Mouse (Mus musculus): ENCODE measurements around the gene Ccer2. TPM values are rescaled to one million over a fixed set of nuclear protein-coding genes. Genes with fewer than 3 reads are reported as not detected.

The Ccer2 gene
- polyA plus RNA-seq, 1 experiment from 2014 or later: 0.22 TPM

DNA sequence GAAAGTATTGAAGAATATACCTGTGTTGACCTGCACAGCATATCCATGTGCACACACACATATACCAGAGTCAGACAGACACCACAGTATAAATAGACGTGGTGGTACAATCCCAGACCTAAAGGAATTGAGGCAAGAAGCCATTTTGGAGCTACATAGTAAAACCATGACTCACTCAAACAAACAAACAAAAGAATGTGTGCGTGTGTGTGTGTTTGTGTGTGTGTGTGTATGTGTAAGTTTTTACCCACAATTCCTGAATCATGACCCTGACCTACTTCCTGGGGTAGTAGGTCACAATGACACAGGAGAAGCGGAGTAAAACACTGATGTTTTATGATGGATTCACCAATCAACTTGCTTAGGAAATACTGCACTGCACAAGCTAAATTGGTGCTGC lies 45.5 kb downstream of the Ccer2 start:
- no peaks in the 10 kb centered on the region for H3K9me3 ChIP-seq (ENCODE audit: control insufficient read depth, low read length)
- ATAC-seq (ENCODE audit: low FRiP score, low TSS enrichment) (no peak), DNase-seq (no peak)
- H3K4me2 ChIP-seq (ENCODE audit: low read length): no peak overlapping the region
- no peak overlapping the region for H3K4me3 ChIP-seq (replicated peaks; ENCODE audit: low read depth, low read length)
- H3K36me3 ChIP-seq (ENCODE audit: control insufficient read depth, insufficient read depth, low read length): no peaks in the 10 kb centered on the region
- H3K27ac ChIP-seq (replicated peaks; ENCODE audit: low read depth, low read length): no peak overlapping the region
- H3K4me1 ChIP-seq (ENCODE audit: control insufficient read depth, insufficient read depth, low read length): no peaks in the 10 kb centered on the region
- H3K27me3 ChIP-seq (ENCODE audit: control insufficient read depth, insufficient read depth, low read length): no peaks in the 10 kb centered on the region
- WGBS: 90% methylated on average over 3 of the region's 3 CpGs
- H3K9ac ChIP-seq (replicated peaks; ENCODE audit: low read length): no peak overlapping the region

- Histone ChIP-seq H3K9me3 (ENCODE audit: control insufficient read depth, low read length) (no peaks in the 10 kb centered on the region), H3K36me3 (ENCODE audit: control insufficient read depth, insufficient read depth, low read length) (no peaks in the 10 kb centered on the region), H3K27me3 (ENCODE audit: control insufficient read depth, insufficient read depth, low read length) (no peaks in the 10 kb centered on the region), H3K9ac (replicated peaks; ENCODE audit: low read length) (no peak overlapping the region; the same call in 1 of the 2 replicates), H3K4me2 (ENCODE audit: low read length) (no peak overlapping the region), H3K27ac (replicated peaks; ENCODE audit: low read depth, low read length) (0 out of 2 replicates have a peak overlapping the region, but pooled peaks have one; percentile 32), H3K4me1 (ENCODE audit: control insufficient read depth, insufficient read depth, low read length) (no peaks in the 10 kb centered on the region), H3K4me3 (replicated peaks; ENCODE audit: low read depth, low read length) (no peak overlapping the region)
- 29% methylated on average over 10 of the region's 10 CpGs for WGBS
- DNase-seq (no peak), ATAC-seq (ENCODE audit: low FRiP score, low TSS enrichment) (no peak)
These were observed 46.1 kb downstream of the Ccer2 start for GRCm38 (mm10) chr7:28801901-28802670.

DNA sequence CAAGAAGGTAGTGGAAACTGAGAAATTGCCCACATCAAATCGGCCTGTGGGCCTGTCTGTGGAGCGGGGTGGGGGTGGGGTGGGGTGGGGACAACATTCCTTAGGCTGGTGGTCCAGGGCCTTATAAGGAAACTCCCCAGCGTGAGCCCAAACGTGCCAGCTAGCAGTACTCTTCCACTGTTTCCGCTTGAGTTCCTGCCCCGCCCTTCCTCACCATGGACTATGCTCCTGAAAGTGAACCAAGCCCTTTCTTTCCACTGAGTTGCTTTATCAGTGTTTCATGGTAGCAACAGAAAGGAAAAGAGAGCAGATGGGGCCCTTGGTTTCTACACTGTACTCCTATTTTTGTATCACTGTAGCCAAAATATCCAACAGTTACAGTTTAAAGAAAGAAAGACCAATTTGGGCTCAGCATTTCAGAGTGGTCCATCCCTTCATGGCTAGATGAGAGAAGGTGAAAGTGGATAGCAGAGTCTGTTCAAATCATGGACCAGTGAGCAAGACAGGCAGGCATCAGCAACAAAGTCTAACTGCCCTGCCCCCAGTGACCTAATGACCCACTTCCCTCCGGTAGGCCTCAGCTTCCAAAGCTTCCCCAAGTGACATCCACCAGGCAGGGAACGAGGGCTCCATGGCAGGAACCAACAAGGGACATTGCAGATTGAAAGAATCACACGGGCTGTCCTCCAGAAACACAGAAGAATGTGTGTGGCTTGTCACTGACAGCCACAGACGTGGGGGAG lies 47.0 kb downstream of the Ccer2 start:
- no peaks in the 10 kb centered on the region for H3K27me3 ChIP-seq (ENCODE audit: control insufficient read depth, insufficient read depth, low read length)
- ATAC-seq (ENCODE audit: low FRiP score, low TSS enrichment) (no peak), DNase-seq (no peak)
- no peaks in the 10 kb centered on the region for H3K9me3 ChIP-seq (ENCODE audit: control insufficient read depth, low read length)
- H3K4me3 ChIP-seq (replicated peaks; ENCODE audit: low read depth, low read length): no peak overlapping the region
- 0 out of 2 replicates have a peak, but pooled peaks cover 5% of the 10 kb centered on the region for H3K4me1 ChIP-seq (ENCODE audit: control insufficient read depth, insufficient read depth, low read length)
- no peak overlapping the region for H3K4me2 ChIP-seq (ENCODE audit: low read length)
- WGBS: 11% methylated on average over 10 of the region's 10 CpGs
- H3K36me3 ChIP-seq (ENCODE audit: control insufficient read depth, insufficient read depth, low read length): no peaks in the 10 kb centered on the region
- H3K9ac ChIP-seq (replicated peaks; ENCODE audit: low read length): no peak overlapping the region; the same call in 1 of the 2 replicates
- H3K27ac ChIP-seq (replicated peaks; ENCODE audit: low read depth, low read length): 0 out of 2 replicates have a peak overlapping the region, but pooled peaks have one; percentile 32

DNA sequence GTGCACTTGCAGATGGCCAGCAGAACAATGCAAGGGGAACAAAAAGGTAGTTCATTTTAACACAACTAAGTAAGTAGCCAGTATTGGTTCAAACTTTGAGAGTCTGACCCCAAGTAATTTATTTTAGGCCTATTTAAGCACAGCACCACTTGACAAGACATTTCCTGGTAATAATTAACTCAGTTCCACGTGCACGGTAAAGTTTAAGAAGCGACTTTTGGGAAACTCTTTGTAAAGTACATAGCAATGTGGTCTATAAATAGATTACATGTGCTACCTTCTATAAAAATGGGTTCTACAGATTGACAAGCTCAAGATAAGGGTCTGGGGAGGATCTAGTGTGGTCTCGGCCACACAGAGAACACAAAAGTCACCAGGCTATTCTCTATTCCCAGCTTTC lies 47.8 kb downstream of the Ccer2 start:
- Histone ChIP-seq H3K4me3 (replicated peaks; ENCODE audit: low read depth, low read length) (no peak overlapping the region), H3K36me3 (ENCODE audit: control insufficient read depth, insufficient read depth, low read length) (no peaks in the 10 kb centered on the region), H3K4me1 (ENCODE audit: control insufficient read depth, insufficient read depth, low read length) (0 out of 2 replicates have a peak, but pooled peaks cover 9% of the 10 kb centered on the region), H3K9ac (replicated peaks; ENCODE audit: low read length) (no peak overlapping the region), H3K27me3 (ENCODE audit: control insufficient read depth, insufficient read depth, low read length) (no peaks in the 10 kb centered on the region), H3K27ac (replicated peaks; ENCODE audit: low read depth, low read length) (no peak overlapping the region), H3K4me2 (ENCODE audit: low read length) (no peak overlapping the region), H3K9me3 (ENCODE audit: control insufficient read depth, low read length) (no peaks in the 10 kb centered on the region)
- ATAC-seq (ENCODE audit: low FRiP score, low TSS enrichment): no peak
- 76% methylated on average over 4 of the region's 4 CpGs for WGBS
- no peak for DNase-seq

- Histone ChIP-seq H3K4me1 (ENCODE audit: control insufficient read depth, insufficient read depth, low read length) (peaks cover 10% of the 10 kb centered on the region), H3K27ac (replicated peaks; ENCODE audit: low read depth, low read length) (no peak overlapping the region), H3K4me2 (ENCODE audit: low read length) (no peak overlapping the region), H3K9ac (replicated peaks; ENCODE audit: low read length) (no peak overlapping the region), H3K27me3 (ENCODE audit: control insufficient read depth, insufficient read depth, low read length) (no peaks in the 10 kb centered on the region), H3K4me3 (replicated peaks; ENCODE audit: low read depth, low read length) (no peak overlapping the region), H3K9me3 (ENCODE audit: control insufficient read depth, low read length) (no peaks in the 10 kb centered on the region), H3K36me3 (ENCODE audit: control insufficient read depth, insufficient read depth, low read length) (peaks cover 1% of the 10 kb centered on the region; the same call in 1 of the 2 replicates)
- DNase-seq (no peak), ATAC-seq (ENCODE audit: low FRiP score, low TSS enrichment) (no peak)
- WGBS: 83% methylated on average over 4 of the region's 4 CpGs
These were observed 50.9 kb downstream of the Ccer2 start for GRCm38 (mm10) chr7:28806869-28807268.

DNA sequence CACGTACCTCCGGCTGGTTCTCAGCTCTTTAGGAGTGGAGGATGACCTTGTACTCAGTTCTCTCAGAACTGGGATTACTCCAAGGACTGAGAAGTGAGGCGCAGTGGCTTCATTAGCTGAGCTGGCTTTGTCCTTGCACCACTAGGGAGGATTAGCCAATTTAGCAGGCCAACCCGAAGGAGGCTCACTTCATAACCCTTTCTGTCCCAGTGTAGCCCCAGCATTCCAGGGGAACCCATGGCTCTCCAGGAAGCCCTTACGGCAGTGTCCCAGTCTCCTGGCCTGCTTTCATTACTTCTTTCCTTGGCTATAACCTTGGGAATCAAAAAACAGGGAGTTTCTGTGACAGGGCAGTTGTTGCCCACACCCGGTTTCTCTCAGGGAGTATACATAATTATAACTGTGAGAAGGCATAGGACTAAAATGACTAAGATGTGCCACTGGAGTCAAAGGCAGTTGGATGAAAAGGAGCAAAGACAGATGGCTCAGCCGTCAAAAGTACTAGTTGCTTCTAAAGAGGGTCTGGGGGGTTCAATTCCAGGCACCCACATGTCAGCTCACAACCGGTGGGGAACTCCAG lies 51.8 kb downstream of the Ccer2 start:
- H3K9ac ChIP-seq (replicated peaks; ENCODE audit: low read length): peak overlapping the region; percentile 88
- no peaks in the 10 kb centered on the region for H3K9me3 ChIP-seq (ENCODE audit: control insufficient read depth, low read length)
- H3K4me3 ChIP-seq (replicated peaks; ENCODE audit: low read depth, low read length): peak overlapping the region; percentile 77
- H3K27ac ChIP-seq (replicated peaks; ENCODE audit: low read depth, low read length): peak overlapping the region; percentile 99
- H3K36me3 ChIP-seq (ENCODE audit: control insufficient read depth, insufficient read depth, low read length): peaks cover 8% of the 10 kb centered on the region
- H3K4me2 ChIP-seq (ENCODE audit: low read length): peak overlapping the region; percentile 80
- WGBS: 17% methylated on average over 8 of the region's 8 CpGs
- no peak for ATAC-seq (ENCODE audit: low FRiP score, low TSS enrichment)
- H3K27me3 ChIP-seq (ENCODE audit: control insufficient read depth, insufficient read depth, low read length): no peaks in the 10 kb centered on the region
- no peak for DNase-seq
- H3K4me1 ChIP-seq (ENCODE audit: control insufficient read depth, insufficient read depth, low read length): peaks cover 19% of the 10 kb centered on the region

GRCm38 (mm10) chr7:28808221-28808941 lies 52.4 kb downstream of the Ccer2 start, which contains the start of gene Hnrnpl:
TSS of gene Hnrnpl (plus strand) at chr7:28808541.
- peak; percentile 76 for DNase-seq

More at GRCm38 (mm10) chr7:28808221-28808941, 52.4 kb downstream of the Ccer2 start, which contains the start of gene Hnrnpl:
- Histone ChIP-seq H3K4me3 (replicated peaks; ENCODE audit: low read depth, low read length) (peak within 1 kb of the TSS; percentile 77), H3K9ac (replicated peaks; ENCODE audit: low read length) (peak within 1 kb of the TSS; percentile 88), H3K27ac (replicated peaks; ENCODE audit: low read depth, low read length) (peak within 1 kb of the TSS; percentile 99), H3K4me2 (ENCODE audit: low read length) (peak within 1 kb of the TSS; percentile 80), H3K9me3 (ENCODE audit: control insufficient read depth, low read length) (no peaks in the 10 kb centered on the region), H3K27me3 (ENCODE audit: control insufficient read depth, insufficient read depth, low read length) (no peaks in the 10 kb centered on the region), H3K4me1 (ENCODE audit: control insufficient read depth, insufficient read depth, low read length) (peaks cover 22% of the 10 kb centered on the region), H3K36me3 (ENCODE audit: control insufficient read depth, insufficient read depth, low read length) (peaks cover 14% of the 10 kb centered on the region)
- WGBS: 3% methylated on average over 35 of the region's 35 CpGs
- peak; percentile 9 for ATAC-seq (ENCODE audit: low FRiP score, low TSS enrichment)

All from midbrain, embryonic 14.5 days (tissue).